Mouse (Mus musculus) left cerebral cortex, adult 6 months (tissue): Measurements from ENCODE around the gene Olfr1331. TPM values are rescaled to one million over a fixed set of nuclear protein-coding genes. Genes with fewer than 3 reads are reported as not detected.

ENCODE experiments used
- long read RNA-seq, 2 experiments: library from polyadenylated mRNA; unstranded; transcript quantifications; one replicate each; pipeline ENCODE4 v2.0.0; 2019 to 2020
- polyA plus RNA-seq: library from polyadenylated mRNA; unstranded; fragments of <200 nt; fragmentation: Nextera tagmentation; gene quantifications from 2 replicates; pipeline ENCODE4 v1.2.3, GENCODE M21; 2021

The Olfr1331 gene
- polyA plus RNA-seq = not detected in 2 replicates
- long read RNA-seq, experiment 1 = 0 reads
- long read RNA-seq, experiment 2 = 0 reads

DNA sequence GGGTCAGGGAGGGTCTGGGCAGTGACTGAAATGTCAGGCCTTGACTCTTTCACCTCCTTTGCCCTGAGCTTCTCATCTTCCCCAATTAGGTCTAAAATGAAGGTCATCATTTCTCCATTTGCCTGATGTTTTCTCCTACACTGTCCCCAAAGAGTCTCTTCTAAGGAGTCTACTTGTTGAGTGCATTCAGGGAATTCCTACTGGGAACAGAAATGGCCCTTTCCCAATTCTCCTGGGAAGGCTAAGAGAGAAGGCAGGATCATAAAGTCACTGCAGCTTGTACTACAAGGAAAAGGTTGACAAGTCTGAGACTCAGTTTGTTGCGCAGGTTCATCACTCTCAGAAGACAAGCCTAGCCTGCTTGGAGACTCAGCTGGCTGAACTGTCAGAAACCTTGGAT, at the start of gene Olfr1331:
Gene Olfr1331 (plus strand): TSS at position 301 of the 400 bp plus-strand sequence.

DNA sequence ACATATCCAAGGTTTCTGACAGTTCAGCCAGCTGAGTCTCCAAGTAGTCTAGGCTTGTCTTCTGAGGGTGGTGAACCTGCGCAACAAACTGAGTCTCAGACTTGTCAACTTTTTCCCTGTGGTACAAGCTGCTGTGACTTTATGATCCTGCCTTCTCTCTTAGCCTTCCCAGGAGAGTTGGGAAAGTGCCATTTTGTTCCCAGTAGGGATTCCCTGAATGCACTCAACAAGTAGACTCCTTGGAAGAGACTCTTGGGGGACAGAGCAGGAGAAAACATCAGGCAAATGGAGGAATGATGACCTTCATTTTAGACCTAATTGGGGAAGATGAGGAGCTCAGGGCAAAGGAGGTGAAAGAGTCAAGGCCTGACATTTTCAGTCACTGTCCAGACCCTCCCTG, 28.3 kb upstream of the Olfr1331 start, which contains the start of gene Olfr1333:
Gene Olfr1333 (minus strand): TSS at position 101 of the 400 bp plus-strand sequence.

DNA sequence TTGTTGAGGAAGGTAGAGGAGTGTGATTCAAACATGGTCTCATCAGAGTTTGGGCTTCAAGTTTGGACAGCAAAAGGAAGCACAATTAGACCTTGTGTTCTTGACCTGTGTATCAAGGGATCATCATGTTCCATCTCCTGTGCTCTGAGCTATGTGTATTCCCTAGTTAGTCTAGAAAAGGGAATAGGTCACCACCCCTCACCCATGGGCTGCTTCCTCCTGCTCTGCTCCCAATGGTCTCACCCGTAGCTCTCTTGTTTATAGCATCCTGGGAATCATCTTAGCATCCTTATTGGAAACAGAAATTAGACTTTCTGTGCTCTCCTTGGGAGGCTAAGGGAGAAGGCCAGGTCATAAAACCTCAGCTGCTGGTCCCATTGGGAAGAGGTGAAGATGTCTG, 23.8 kb downstream of the Olfr1331 start, which contains the start of gene Olfr1330:
Gene Olfr1330 (plus strand): TSS at position 301 of the 400 bp plus-strand sequence.

DNA sequence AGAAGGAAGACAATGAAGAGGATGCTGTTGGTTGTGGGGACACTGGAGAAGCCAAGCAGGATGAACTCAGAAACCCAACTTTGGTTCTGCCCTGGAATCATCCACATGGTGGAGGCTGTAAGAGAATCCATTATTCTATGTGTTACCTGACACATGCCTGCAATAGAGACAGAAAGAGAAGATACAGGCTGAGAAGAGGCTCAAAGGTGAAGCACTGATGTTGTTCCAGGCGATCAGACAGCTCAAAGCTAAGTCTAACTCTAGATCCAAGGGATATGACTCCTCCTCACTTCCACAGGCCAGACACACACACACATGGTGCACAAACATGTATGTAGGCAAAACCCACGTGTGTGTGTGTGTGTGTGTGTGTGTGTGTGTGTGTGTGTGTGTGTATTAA, 52.9 kb downstream of the Olfr1331 start, which contains the start of gene Olfr1329:
Gene Olfr1329 (minus strand): TSS at position 101 of the 400 bp plus-strand sequence.

Other genes starting within 250 kb of the Olfr1331 start
- gene Cfap57, start 243.9 kb upstream of the Olfr1331 start, polyA plus RNA-seq = 0.35 and 0.40 TPM in 2 replicates
- 38.1 and 47.7 TPM in 2 replicates for gene Ebna1bp2, start 243.8 kb upstream of the Olfr1331 start, polyA plus RNA-seq
- not detected in 2 replicates for gene Olfr62, start 205.7 kb upstream of the Olfr1331 start, polyA plus RNA-seq
- gene Olfr1342, start 171.9 kb upstream of the Olfr1331 start, polyA plus RNA-seq = not detected in 2 replicates
- gene Olfr1341, start 161.1 kb upstream of the Olfr1331 start, polyA plus RNA-seq = not detected in 2 replicates
- gene Olfr1340, start 144.5 kb upstream of the Olfr1331 start, polyA plus RNA-seq = not detected in 2 replicates
- not detected in 2 replicates for gene Olfr1339, start 132.5 kb upstream of the Olfr1331 start, polyA plus RNA-seq
- not detected in 2 replicates for gene Olfr1338, start 105.9 kb upstream of the Olfr1331 start, polyA plus RNA-seq
- not detected in 2 replicates for gene Olfr1337, start 82.1 kb upstream of the Olfr1331 start, polyA plus RNA-seq
- gene Olfr1335, start 54.7 kb upstream of the Olfr1331 start, polyA plus RNA-seq = not detected in 2 replicates
- not detected in 2 replicates for gene Olfr1333, start 28.4 kb upstream of the Olfr1331 start, polyA plus RNA-seq
- gene Olfr1330, start 23.9 kb downstream of the Olfr1331 start, polyA plus RNA-seq = not detected in 2 replicates
- gene Olfr1329, start 52.8 kb downstream of the Olfr1331 start, polyA plus RNA-seq = not detected in 2 replicates
- not detected in 2 replicates for gene Olfr1328, start 74.0 kb downstream of the Olfr1331 start, polyA plus RNA-seq
- not detected in 2 replicates for gene Lao1, start 96.9 kb downstream of the Olfr1331 start, polyA plus RNA-seq
- gene Slc2a1, start 244.1 kb downstream of the Olfr1331 start, polyA plus RNA-seq = 14.0 and 23.4 TPM in 2 replicates